Mouse (Mus musculus) adrenal gland, postnatal 36 days (tissue): ENCODE measurements around the gene Arhgap24. TPM values are rescaled to one million over a fixed set of nuclear protein-coding genes. Genes with fewer than 3 reads are reported as not detected.

ENCODE experiments used
- DNase-seq, 2 experiments: peaks; one replicate each; pipeline ENCODE4 v3.0.0; 2021; ENCODE audit warnings: mixed read lengths in 1 of 2
- total RNA-seq, 2 experiments: library from RNA; stranded (reverse); gene quantifications; 2 replicates each; pipeline ENCODE4 v1.2.3; 2021

The Arhgap24 gene
- total RNA-seq, 2 experiments from 2014 or later = 11.7 to 16.0 TPM

DNA sequence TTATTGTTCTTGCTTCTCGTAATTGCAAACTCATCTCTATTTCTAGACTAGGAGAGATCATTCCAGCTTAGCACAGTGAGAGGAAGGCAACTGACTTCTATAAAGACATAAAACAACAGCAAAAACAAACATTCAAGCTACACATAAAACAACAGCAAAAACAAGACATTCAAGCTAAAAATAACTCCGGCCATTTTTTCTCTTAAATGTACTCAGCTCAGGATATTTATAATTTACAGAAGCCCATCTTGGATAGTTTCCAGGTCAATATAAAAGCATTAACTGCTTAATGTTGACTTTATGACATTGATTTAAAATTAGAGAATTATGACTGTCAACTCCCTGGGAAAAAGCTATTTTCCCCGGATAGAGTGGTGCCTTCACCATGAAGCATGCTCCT lies 262.2 kb downstream of the Arhgap24 start:
- DNase-seq = no peak

DNA sequence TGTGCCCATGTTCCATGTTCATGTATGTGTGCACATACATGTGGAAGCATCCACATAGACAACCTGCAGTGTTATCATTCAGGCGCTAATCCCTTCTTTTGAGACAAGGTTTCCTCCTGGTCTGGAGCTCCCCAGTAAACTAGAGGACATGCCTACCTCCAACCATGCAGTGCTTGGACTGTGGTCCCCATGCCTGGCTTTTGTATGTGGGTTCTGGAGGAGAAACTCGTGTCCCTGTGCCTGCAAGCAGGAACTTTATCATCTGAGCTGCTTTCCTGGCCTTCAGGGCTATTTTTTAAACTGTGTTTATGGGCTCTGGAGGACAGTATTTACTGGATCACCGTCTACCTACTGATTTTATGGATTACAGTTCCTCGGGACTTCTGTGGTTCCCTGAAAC lies 262.9 kb downstream of the Arhgap24 start:
- DNase-seq = no peak

DNA sequence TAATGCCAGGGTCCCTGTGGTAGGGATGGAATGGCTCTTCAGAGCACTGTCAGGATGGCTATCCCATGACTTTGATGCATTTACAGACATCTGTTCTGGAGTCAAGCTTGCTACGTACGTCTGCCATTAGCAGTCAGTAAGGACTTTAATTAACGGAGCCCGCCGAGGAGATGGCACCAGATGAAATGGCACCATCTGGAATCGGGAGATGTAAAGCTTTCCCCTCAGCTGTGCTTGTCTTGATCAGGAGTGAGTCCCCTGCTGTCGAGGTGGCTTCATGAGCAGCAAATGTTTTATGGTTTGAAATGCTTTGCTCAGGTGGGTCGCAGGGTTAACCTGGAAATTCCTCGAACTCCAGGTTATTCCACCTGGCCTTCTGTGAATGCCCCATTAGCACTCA lies 267.0 kb downstream of the Arhgap24 start:
- no peak for DNase-seq

DNA sequence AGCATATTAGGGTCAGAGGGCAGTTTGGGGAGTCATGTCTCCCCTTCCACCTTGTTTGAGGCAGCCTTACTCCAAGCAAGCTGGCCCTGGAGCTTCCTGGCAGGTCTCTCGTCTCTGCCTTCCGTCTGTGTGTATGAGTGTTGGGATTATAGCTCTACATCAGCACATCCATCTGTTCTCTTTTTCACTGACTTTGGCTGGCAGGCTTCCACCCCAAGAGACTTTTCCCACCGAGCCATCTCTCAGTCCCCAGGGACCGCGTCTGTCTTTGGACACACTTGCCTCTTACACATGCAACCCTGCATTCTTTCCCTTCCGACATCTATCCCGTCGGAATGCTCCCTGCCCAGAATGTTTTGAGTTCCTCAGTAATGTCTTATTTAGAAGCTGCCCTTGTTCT lies 267.8 kb downstream of the Arhgap24 start:
- DNase-seq = no peak

DNA sequence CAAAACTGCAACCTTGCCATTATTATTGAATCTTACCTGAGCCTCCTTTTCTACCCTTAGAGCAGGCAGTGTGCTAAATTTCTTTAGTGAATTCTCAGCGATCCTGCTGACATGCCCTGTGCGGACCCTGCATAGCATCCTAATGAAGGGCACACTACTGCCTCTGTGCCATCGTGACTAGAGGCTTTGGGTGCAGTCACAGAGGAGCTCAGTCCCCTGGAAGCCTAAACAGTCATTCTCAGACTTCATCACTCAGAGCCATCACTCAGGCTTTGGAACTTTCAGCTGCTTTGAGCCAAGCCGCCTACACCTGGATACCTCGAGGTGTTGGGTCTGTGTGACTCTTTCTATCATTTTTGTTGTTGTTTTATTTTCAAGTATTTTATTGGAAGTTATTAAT lies 269.5 kb downstream of the Arhgap24 start:
- no peak for DNase-seq

DNA sequence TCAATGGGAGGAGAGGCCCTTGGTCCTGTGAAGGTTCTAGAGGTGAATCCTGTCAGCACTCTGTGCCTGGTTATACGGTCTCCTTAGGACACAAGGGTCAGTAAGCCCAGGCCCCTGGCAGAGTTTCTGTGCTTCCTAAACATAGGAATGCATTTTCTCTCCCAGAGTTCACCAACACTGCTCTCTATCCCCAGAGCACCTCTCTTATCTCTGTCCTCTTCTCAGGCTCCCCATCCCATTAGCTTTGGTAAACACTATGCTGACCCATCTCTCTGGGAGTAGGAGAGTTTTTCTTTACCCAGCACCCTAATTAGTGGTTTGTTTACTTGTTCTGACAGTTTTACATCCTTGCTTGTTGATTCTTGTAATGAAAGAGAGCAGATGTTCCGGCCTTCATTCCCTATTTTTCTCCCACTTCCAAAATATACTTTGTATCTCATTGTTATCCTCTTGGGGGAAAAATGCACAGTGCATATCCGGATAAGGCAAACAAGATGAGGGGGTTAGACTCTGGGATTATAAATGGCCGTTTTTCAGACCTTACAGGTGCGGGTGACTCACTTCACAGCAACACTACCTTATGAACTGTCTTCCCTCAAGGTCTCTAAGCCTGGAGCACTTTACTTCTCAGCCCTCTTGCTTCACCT lies 270.6 kb downstream of the Arhgap24 start:
- no peak for DNase-seq

DNA sequence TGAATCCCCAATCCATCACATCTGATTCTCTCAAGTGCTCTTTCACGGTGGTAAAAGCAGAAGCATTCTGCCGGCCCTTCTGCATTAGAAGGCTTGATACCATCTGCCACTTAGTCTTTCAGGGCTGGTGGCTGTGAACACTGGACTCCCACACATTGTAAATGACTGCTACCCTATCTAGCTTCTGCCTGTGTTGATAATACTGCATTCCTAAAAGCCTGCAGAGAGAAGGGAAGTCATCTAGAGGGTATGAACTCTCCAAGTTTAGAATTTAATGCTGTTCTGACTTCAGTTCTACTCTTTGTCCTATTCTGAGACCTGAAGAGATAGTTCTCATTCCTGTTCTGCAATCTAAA lies 271.1 kb downstream of the Arhgap24 start:
- DNase-seq = no peak

DNA sequence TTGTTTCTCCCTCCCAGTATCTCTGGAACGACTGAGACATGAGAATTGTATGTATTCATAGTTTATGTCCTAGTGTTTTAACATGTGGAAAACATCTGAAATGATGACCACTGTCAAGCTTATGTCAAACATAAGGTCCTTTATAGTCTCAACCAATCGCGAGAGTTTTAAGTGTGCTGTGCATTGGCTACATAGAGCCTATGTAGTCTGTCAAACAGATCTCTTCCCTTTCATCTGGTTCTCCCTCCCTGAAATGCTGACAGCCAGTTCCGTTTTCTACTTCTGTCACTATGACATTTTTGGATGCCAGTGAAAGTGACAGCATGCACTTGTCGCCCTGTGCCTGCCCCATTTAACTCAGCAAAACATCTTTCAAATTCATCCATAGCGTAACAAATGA lies 275.8 kb downstream of the Arhgap24 start:
- no peak for DNase-seq

DNA sequence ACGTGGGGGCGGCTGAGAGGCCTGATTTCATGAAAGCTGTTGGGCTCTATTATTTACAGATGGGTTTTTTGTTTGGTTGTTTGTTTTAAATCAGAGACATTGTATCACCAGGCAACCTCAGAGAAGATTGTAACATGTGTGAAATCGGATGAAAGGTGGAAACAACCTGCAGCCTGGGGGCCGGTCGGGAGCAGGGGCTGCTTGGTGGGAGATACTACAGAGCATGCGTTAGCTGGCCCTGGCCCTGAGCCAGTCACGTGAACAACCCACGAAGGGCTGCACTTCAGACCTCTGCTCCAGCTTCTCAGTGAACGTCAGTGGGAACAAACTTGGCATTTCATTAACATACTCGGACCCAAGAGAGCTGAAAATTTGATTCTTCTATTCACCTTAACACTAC lies 284.5 kb downstream of the Arhgap24 start:
- no peak for DNase-seq

DNA sequence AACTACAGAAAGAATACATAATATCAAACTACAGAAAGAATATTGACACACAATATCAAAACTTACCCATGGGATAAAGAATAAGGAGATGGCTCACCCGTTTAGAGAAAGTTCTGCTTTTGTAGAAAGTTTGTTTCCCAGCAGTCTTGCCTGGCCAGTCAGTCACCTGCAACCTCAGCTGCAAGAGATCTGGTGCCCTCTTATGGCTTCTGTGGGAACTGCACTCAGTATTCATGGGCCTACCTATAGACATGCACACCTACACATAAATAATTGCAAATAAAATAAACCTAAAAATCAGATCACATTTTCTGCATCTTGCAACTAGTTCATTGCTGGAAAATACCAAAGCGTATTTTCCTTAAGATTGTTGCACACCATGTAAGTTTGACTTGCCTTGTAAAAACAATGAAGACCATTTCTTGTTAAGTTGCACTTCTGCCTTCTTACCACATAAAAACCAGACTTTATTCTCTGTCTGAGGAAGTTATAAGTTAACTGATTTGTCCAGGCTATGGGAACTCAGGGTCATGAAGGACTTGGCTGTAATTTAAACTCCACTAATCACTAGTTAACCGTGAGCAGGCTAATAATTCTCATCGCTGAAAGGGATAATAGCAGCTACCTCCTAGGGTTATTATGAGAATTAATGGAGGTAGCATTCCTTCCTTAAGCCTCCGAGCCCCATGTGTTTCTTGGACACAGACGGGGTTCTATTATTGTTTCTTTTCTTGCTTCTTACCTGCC lies 285.3 kb downstream of the Arhgap24 start:
- peak; percentile 52 to 66 for DNase-seq

DNA sequence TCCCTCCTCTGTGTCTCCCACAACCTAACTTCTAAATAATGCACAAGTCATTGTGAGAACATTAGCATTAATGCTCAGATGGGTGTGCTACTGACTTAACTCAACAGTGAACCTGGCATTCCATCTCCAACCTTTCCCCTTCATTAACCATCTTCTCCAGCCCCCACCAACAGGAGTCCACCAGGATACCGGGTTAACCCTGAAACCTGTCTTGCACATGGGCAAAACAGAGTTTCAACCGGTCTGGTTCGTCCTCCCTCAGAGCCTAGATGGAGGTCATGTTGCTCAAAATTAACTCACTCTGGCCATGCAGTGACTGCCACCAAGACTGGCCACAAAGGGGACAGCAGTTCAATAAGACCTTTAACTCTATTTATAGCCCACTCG lies 285.9 kb downstream of the Arhgap24 start:
- DNase-seq = no peak

DNA sequence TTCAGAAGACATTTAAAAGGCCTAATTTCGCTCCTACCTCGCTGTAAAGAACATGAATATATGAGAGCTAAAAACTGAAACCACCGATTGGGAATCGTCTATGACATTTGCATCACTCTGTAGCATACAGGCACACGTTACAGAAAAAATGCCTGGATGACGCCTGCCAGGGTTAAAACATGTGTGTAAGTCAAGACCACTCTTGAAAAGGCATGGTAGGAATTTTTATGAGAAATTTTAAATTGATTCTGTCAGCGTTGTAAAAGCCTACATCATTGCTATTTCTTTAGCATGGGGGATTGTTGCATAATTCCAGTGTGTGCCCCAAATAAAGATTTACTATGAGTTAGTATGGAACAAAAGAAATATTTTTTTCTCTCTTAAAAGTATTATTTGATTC lies 286.6 kb downstream of the Arhgap24 start:
- DNase-seq = no peak

DNA sequence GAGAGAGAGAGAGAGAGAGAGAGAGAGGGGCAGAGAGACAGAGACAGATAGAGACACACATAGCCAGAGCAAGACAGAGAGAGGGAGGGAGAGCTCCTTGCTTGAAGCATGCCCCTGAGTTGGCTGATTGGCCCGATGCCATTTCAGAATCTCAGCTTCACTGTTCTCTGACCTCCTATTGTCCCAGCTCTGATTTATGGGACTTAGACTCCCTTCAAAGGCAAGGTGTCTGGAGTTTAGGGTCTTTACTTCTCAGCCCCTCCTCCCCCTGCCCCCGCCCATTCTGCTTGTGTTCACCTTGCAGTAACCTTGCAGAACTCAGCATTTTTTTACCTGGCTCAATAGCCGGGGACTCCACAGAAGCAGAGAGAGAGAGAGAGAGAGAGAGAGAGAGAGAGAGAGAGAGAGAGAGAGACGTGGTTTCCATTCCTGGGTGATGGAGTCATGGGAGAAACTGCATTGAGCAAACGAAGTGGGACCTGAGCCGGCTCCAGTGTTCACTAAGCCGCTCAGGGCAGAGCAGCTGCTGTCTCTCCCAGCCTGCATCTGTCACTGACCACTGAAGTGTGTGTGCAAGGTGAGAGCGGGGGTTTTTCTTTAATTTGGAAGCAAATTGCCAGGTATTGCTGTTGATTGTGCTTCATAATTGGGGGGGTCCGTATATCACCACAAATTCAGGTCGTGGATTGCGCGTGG lies 287.3 kb downstream of the Arhgap24 start:
- DNase-seq = peak in 1 of 2 experiments; percentile 25

DNA sequence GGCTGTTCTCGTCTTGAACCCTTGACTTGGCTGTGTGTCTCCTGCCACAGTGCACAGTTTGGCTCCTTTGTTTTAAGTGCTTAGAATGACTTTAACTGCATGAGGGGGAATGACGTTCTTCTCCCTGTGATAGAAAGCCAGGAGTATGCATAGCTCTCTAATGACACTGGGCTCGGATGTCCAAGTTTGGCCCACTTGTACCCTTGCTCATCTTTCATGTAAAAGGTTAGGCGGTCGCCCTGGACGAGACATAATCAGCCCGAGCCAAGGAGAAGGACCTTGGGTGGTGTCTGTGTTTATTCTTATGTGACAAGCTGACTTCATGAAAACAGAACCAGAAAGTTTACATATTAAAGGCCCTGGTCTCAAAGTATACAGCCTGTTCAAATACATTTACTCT lies 289.4 kb downstream of the Arhgap24 start:
- no peak for DNase-seq

DNA sequence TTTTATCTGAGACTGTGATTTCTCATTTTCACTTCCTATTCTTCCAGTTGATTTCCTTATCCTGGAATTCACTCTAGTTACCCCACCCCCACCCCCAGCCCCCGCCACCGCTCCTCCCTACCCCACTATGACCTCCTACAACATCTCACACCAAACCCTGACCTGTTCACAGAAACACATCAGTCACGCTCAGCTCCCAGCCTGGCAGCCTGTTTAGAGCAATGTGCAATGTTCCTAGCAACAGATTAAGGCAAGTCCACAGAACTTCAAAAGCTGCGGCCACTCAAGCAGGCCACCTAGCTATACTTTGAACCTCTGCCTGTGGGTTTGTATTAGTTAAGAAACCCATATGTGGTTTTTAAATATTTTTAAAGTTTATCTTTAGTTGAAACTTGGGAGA lies 293.3 kb downstream of the Arhgap24 start:
- no peak for DNase-seq

DNA sequence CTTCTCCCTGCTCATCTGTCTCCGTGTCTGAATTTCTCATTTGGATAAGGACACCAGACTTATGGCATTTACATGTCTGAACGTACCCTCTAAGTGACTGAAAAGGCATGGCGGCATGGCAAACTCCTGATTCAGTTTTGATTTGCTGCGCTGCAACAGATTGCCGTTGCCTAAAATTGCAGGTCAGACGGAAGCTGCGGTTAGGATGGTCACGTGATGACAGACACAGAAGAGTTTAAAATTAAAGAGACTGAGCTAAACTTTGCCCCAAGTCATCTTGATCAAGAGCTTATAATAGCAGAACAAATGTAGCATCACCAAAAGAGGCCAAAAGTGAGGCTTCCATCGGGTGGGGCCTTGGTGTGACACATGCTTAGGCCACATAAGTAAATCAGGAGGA lies 296.1 kb downstream of the Arhgap24 start:
- DNase-seq = no peak

DNA sequence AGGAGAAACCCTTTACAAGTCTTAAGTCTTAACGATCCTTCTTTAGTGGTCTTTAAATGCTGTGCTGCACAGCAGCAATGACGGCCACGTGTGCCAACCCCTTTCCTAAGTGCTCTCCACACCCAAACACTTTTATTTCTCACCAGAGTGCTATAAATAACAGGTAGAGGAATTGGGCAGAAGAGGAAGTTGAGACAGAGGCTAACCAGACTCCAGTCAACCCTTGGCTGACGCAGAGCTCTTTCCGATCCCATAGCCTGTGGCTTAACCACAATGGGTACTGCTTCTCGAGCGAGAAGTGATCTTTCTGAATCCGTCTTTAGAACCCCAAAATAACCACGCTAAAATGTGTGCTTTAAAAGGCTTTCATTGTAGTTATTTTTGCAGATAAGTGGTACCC lies 296.7 kb downstream of the Arhgap24 start:
- no peak for DNase-seq

DNA sequence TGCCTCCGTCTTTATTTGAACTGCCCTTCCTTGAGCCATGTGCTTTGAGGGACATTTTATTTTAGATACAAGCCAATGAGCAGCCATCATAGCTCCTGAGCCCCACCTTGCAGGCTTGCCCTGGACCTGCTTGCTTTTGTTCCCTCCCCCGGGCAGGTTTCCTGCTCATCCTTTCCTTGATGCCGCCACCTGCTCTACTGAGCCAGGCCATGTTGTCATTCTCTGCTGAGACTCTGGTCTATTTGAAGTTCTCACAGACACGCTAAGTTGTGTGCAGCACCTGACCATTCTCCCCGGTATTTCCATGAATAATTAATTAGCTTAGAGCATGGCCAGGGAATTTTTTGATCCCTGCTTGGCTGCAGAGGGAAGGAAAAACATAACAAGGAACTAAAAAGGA lies 297.1 kb downstream of the Arhgap24 start:
- DNase-seq = no peak

DNA sequence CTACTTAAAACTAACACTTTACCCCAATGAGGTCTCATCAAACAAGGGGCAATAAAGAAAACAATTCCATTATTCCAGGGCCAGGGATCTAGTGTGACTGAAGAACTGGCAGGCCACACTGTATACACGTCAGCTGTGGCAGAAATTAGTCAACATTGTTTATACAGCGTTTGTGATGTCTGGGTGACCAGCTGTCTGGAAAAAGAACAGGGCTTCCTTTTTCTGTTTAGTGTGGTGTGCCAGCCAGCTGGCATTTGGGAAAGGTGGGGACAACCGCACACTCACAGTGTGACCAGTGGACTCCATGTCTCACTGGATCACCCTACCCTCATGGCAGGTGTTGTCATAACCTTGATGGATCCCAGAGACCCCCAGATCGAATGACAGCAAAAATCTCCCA lies 302.4 kb downstream of the Arhgap24 start:
- DNase-seq = no peak

DNA sequence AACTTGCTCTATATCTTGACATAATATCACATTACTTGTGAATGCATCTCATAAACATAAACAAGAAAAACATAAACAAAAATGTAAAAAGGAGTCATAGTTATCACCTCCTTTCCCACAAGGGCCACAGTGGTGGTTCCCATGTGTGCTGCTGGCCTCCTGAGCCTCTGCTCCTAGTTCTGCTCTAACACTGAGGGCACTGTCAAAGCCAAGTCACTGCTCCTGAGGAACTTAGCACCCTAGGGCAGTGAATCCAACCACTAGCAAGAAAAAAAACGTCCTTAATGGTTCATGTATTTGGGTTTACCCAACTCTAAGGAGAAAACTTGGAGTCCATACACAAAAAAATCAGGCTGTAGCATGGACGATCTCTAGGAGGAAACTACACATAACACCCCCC lies 304.9 kb downstream of the Arhgap24 start:
- no peak for DNase-seq

DNA sequence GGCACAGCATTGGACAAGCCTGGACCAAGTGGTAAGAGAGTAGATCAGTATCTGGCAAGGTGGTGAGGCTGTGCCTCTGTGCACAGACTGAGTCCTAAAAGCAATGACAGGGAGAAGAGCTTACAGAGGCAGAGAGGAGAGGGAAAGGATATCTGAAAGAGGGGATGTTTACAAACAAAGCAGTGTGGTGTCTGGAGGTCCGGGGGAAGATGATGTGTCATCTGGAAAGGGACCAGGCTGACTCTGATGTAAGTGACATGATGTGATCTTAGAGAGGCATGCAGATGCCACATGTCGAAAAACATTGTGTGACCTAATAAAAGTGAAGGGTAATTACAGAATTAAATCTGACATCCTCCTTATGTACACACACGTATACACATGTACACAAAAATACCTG lies 307.2 kb downstream of the Arhgap24 start:
- DNase-seq = no peak

DNA sequence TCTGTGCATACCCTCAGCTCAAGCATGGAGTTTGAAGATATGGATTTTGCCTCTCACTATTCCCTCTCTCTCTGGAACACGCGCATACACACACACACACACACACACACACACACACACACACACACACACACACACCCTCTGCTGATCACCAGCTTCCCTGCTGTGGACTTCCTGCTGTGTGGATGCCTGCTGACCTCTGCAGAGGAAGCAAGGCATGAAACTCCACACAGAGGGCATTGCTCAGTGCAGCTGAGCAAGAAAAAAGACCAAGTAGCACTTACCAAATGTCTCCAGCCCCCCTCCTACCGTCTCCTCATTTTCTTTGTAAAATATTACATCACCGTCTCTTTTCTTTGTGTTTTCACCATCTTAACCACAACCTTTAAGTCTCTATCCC lies 310.1 kb downstream of the Arhgap24 start:
- no peak for DNase-seq

DNA sequence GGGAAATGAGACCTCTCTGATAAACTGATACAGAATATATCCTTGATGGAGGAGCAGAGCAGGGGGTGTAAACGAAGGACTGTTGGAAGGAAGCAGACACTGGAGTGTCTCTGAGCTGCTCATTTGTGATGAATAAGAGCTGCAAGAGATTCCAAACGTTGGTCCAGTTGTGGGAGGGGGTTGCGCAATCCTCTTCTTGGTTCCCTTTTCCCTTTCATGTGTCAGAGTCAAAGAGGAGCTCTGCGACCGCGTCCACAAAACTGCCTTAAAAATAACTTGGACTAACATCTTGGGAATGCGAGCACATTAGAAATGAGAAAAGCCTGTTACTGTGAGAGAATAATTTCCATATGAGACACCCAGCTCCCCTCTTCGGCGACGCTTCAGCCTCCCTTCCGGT lies 312.3 kb downstream of the Arhgap24 start:
- DNase-seq = peak in 1 of 2 experiments; percentile 27

DNA sequence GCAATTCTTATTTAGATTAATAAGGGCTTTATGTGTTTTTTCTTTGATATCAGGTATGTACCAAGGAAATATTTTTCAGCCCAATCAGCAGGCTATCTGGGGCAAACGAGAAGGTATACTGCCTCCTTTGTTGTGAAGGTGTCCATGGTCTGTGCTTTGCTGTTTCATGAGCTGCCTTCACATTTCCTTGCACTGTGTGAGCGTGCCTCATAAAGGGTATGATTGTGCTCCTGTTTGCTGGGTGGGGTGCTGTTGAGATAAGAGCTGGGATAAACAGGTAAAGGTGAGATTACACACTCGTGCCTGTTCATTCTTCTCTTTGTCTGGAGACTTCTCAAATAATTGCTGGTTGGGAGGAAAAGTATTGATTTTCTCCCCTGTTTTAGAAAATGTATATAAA lies 320.3 kb downstream of the Arhgap24 start:
- DNase-seq = no peak
